22 mouse cellular contexts compared by ENCODE assay signal in genomic region chr16:38009041-38009825, GRCm38 (mm10).
DNase-seq lines count a peak whose midpoint lies in the region; ATAC-seq lines count a peak whose summit lies in the region.
"Had no signal": no experiment of that assay in that cellular context is flagged by ENCODE, and none has a peak within 500 bp of the region (broad histone marks: within the 10 kb centered on the region; RNA-seq: fewer than 3 reads in every experiment).

No protein-coding gene starts in this region.

- no peak overlapping the region for H3K4me2 ChIP-seq in heart, embryonic 11.5 days
- no peak overlapping the region for H3K4me2 ChIP-seq in liver, embryonic 11.5 days
- H3K4me2 ChIP-seq: forebrain, embryonic 15.5 days; limb, embryonic 12.5 days; liver, embryonic 13.5 days; midbrain, embryonic 12.5 days had no signal

- H3K9ac ChIP-seq in heart, embryonic 11.5 days (ENCODE audit: low read depth, low read length), result no peak overlapping the region
- no peak overlapping the region for H3K9ac ChIP-seq in liver, embryonic 11.5 days (ENCODE audit: low read depth, low read length)
- H3K9ac ChIP-seq: forebrain, embryonic 15.5 days; limb, embryonic 12.5 days; liver, embryonic 13.5 days; midbrain, embryonic 12.5 days had no signal

- no peaks in the 10 kb centered on the region for H3K36me3 ChIP-seq in heart, embryonic 11.5 days (ENCODE audit: control insufficient read depth, insufficient read depth, low read length)
- H3K36me3 ChIP-seq in liver, embryonic 11.5 days (ENCODE audit: control insufficient read depth, insufficient read depth, low read length), result no peaks in the 10 kb centered on the region
- H3K36me3 ChIP-seq: embryonic facial prominence, embryonic 10.5 days; forebrain, embryonic 15.5 days; limb, embryonic 12.5 days; liver, embryonic 13.5 days had no signal

- ATAC-seq in heart, embryonic 11.5 days (replicated peaks; ENCODE audit: insufficient number of reproducible peaks, low FRiP score, low TSS enrichment), result no peak
- no peak for ATAC-seq in liver, embryonic 11.5 days (replicated peaks; ENCODE audit: low FRiP score)
- ATAC-seq: forebrain, embryonic 15.5 days; hindbrain, embryonic 16.5 days had no signal

- no peaks in the 10 kb centered on the region for H3K9me3 ChIP-seq in heart, embryonic 11.5 days (replicated peaks; ENCODE audit: control insufficient read depth, low read length)
- no peaks in the 10 kb centered on the region for H3K9me3 ChIP-seq in liver, embryonic 11.5 days (ENCODE audit: control insufficient read depth, low read length)
- H3K9me3 ChIP-seq: embryonic facial prominence, embryonic 10.5 days; forebrain, embryonic 15.5 days; hindbrain, embryonic 10.5 days; limb, embryonic 12.5 days; liver, embryonic 13.5 days; midbrain, embryonic 12.5 days had no signal

- H3K27ac ChIP-seq in heart, embryonic 11.5 days (ENCODE audit: low read depth, low read length), result no peak overlapping the region
- no peak overlapping the region for H3K27ac ChIP-seq in liver, embryonic 11.5 days (ENCODE audit: low read depth, low read length)
- H3K27ac ChIP-seq: embryonic facial prominence, embryonic 10.5 days; forebrain, embryonic 15.5 days; hindbrain, embryonic 10.5 days; layer of hippocampus, adult 2 months; limb, embryonic 12.5 days; liver, embryonic 13.5 days; midbrain, embryonic 12.5 days had no signal

- no peaks in the 10 kb centered on the region for H3K27me3 ChIP-seq in heart, embryonic 11.5 days (ENCODE audit: control insufficient read depth, insufficient read depth, low read length)
- no peaks in the 10 kb centered on the region for H3K27me3 ChIP-seq in liver, embryonic 11.5 days (replicated peaks; ENCODE audit: control insufficient read depth, insufficient read depth, low read length)
- H3K27me3 ChIP-seq: forebrain, embryonic 15.5 days; limb, embryonic 12.5 days; liver, embryonic 13.5 days; midbrain, embryonic 12.5 days had no signal

- no peak overlapping the region for H3K4me3 ChIP-seq in heart, embryonic 11.5 days (ENCODE audit: low read depth, low read length)
- no peak overlapping the region for H3K4me3 ChIP-seq in liver, embryonic 11.5 days (ENCODE audit: low read depth, low read length)
- H3K4me3 ChIP-seq: embryonic facial prominence, embryonic 10.5 days; forebrain, embryonic 15.5 days; hindbrain, embryonic 10.5 days; layer of hippocampus, adult 2 months; limb, embryonic 12.5 days; liver, embryonic 13.5 days; midbrain, embryonic 12.5 days had no signal

- DNase-seq in adrenal gland, adult 2 months, result peak; percentile 15
- DNase-seq in adrenal gland, adult 8-10 months, result no peak
- DNase-seq in heart, adult 11 months, result peak; percentile 75
- peak; percentile 26 for DNase-seq in liver, embryonic 11.5 days (ENCODE audit: low spot score)
- DNase-seq in liver, result no peak
- no peak for DNase-seq in thymus, postnatal 36 days
- DNase-seq: adrenal gland, postnatal 25 days; kidney, postnatal 25 days; liver, embryonic 13.5 days; lung, adult 2 months; lung, postnatal 14 days; right cerebral cortex, postnatal 14 days; spleen, adult 18-20 months; thymus, postnatal 25 days had no signal

- 70% methylated on average over 14 of the region's 14 CpGs for WGBS in heart, embryonic 11.5 days (ENCODE audit: insufficient replicate concordance)
- WGBS in liver, embryonic 11.5 days, result 72% methylated on average over 14 of the region's 14 CpGs

- no peaks in the 10 kb centered on the region for H3K4me1 ChIP-seq in heart, embryonic 11.5 days (ENCODE audit: control insufficient read depth, insufficient read depth, low read length)
- no peaks in the 10 kb centered on the region for H3K4me1 ChIP-seq in liver, embryonic 11.5 days (replicated peaks; ENCODE audit: control insufficient read depth, insufficient read depth, low read length)
- H3K4me1 ChIP-seq: embryonic facial prominence, embryonic 10.5 days; forebrain, embryonic 15.5 days; hindbrain, embryonic 10.5 days; liver, embryonic 13.5 days; midbrain, embryonic 12.5 days had no signal

Comparison
In these comparisons a context has a peak if more than half of its experiments do, and no peak if none do; other contexts are left out.
1. DNase-seq: peak in adrenal gland, adult 2 months (single experiment), heart, adult 11 months (single experiment) and liver, embryonic 11.5 days (single experiment); none in adrenal gland, adult 8-10 months (single experiment), liver (single experiment) and thymus, postnatal 36 days (0 of 2).